Comparison of ENCODE assay signal across 12 mouse cellular contexts in the genomic region with DNA sequence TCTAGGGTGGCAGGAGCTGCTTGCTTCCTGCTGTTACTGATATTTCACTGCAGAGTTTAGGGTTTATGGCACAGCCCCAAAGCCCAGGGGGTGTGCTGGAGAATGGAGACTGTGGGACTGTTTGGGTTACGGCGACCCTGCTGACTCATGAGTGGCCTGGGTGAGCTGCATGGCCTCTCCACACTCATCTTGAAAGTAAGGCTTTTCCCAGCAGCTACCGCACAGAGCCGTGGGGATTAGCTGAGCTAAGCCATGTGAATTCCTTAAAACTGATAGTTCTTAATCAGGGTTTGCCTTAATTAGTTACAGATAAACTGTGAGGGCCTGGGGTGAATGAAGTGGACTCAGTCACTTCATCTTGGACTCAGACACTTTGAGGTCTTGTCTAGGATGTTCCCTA.
DNase-seq lines count a peak whose midpoint lies in the region; ATAC-seq lines count a peak whose summit lies in the region.
"Had no signal": no experiment of that assay in that cellular context is flagged by ENCODE, and none has a peak within 500 bp of the region (broad histone marks: within the 10 kb centered on the region; RNA-seq: fewer than 3 reads in every experiment).

No protein-coding gene starts in this region.

- no peak for ATAC-seq in hindbrain, embryonic 14.5 days (ENCODE audit: low FRiP score)
- no peak for ATAC-seq in midbrain, embryonic 14.5 days (ENCODE audit: low FRiP score, low TSS enrichment)
- ATAC-seq in activated CD4-positive, CD25-positive, alpha-beta regulatory T cell, adult 4 months, result peak; percentile 15

- WGBS in hindbrain, embryonic 10.5 days, result 53% methylated on average over 4 of the region's 4 CpGs
- WGBS in hindbrain, embryonic 14.5 days, result 66% methylated on average over 4 of the region's 4 CpGs
- WGBS in midbrain, embryonic 10.5 days, result 24% methylated on average over 4 of the region's 4 CpGs
- 22% methylated on average over 4 of the region's 4 CpGs for WGBS in midbrain, embryonic 14.5 days

- no peak overlapping the region for H3K4me3 ChIP-seq in hindbrain, embryonic 10.5 days
- no peak overlapping the region for H3K4me3 ChIP-seq in hindbrain, embryonic 14.5 days (replicated peaks; ENCODE audit: low read length)
- H3K4me3 ChIP-seq in midbrain, embryonic 10.5 days, result no peak overlapping the region
- H3K4me3 ChIP-seq in midbrain, embryonic 14.5 days (replicated peaks; ENCODE audit: low read depth, low read length), result no peak overlapping the region
- H3K4me3 ChIP-seq: liver, embryonic 13.5 days had no signal

- no peaks in the 10 kb centered on the region for H3K27me3 ChIP-seq in hindbrain, embryonic 10.5 days (ENCODE audit: insufficient read depth, poor library complexity, severe bottlenecking)
- H3K27me3 ChIP-seq in hindbrain, embryonic 14.5 days (ENCODE audit: control insufficient read depth, insufficient read depth, low read length), result no peaks in the 10 kb centered on the region
- no peaks in the 10 kb centered on the region for H3K27me3 ChIP-seq in midbrain, embryonic 10.5 days (ENCODE audit: low read depth, poor library complexity, severe bottlenecking)
- H3K27me3 ChIP-seq in midbrain, embryonic 14.5 days (ENCODE audit: control insufficient read depth, insufficient read depth, low read length), result no peaks in the 10 kb centered on the region
- H3K27me3 ChIP-seq: liver, embryonic 13.5 days had no signal

- H3K36me3 ChIP-seq in hindbrain, embryonic 10.5 days, result no peaks in the 10 kb centered on the region
- H3K36me3 ChIP-seq in hindbrain, embryonic 14.5 days (replicated peaks; ENCODE audit: control insufficient read depth, insufficient read depth), result no peaks in the 10 kb centered on the region
- H3K36me3 ChIP-seq in midbrain, embryonic 10.5 days, result no peaks in the 10 kb centered on the region
- no peaks in the 10 kb centered on the region for H3K36me3 ChIP-seq in midbrain, embryonic 14.5 days (ENCODE audit: control insufficient read depth, insufficient read depth, low read length)
- H3K36me3 ChIP-seq: G1E; liver, embryonic 13.5 days had no signal

- H3K4me2 ChIP-seq in hindbrain, embryonic 14.5 days (replicated peaks), result no peak overlapping the region
- H3K4me2 ChIP-seq in midbrain, embryonic 14.5 days (ENCODE audit: low read length), result no peak overlapping the region
- H3K4me2 ChIP-seq: liver, embryonic 13.5 days had no signal

- H3K9me3 ChIP-seq in hindbrain, embryonic 10.5 days, result no peaks in the 10 kb centered on the region
- H3K9me3 ChIP-seq in hindbrain, embryonic 14.5 days (ENCODE audit: control insufficient read depth, low read length), result no peaks in the 10 kb centered on the region
- H3K9me3 ChIP-seq in midbrain, embryonic 10.5 days (replicated peaks), result no peaks in the 10 kb centered on the region
- no peaks in the 10 kb centered on the region for H3K9me3 ChIP-seq in midbrain, embryonic 14.5 days (ENCODE audit: control insufficient read depth, low read length)
- H3K9me3 ChIP-seq: G1E; liver, embryonic 13.5 days had no signal

- peak overlapping the region; percentile 50 for H3K27ac ChIP-seq in hindbrain, embryonic 10.5 days
- H3K27ac ChIP-seq in hindbrain, embryonic 14.5 days, result no peak overlapping the region
- H3K27ac ChIP-seq in midbrain, embryonic 10.5 days (replicated peaks), result 0 out of 2 replicates have a peak overlapping the region, but pooled peaks have one; percentile 57
- no peak overlapping the region for H3K27ac ChIP-seq in midbrain, embryonic 14.5 days (replicated peaks; ENCODE audit: low read depth, low read length)
- H3K27ac ChIP-seq: liver, embryonic 13.5 days had no signal

- DNase-seq in hindbrain, embryonic 10.5 days (ENCODE audit: low spot score), result no peak
- DNase-seq in hindbrain, embryonic 14.5 days (ENCODE audit: low spot score), result no peak
- DNase-seq in midbrain, embryonic 10.5 days (ENCODE audit: low spot score), result no peak
- DNase-seq in midbrain, embryonic 14.5 days, result no peak
- DNase-seq in kidney, postnatal 14 days, result peak; percentile 29
- DNase-seq in thymus, postnatal 25 days, result no peak
- DNase-seq in layer of hippocampus, adult 18-20 months (ENCODE audit: low spot score in 2 of 2), result no peak
- DNase-seq: cerebellum, adult 11-12 months; liver, embryonic 13.5 days; thymus, postnatal 36 days had no signal

- H3K9ac ChIP-seq in hindbrain, embryonic 14.5 days, result no peak overlapping the region
- no peak overlapping the region for H3K9ac ChIP-seq in midbrain, embryonic 14.5 days (replicated peaks; ENCODE audit: low read length)
- H3K9ac ChIP-seq: liver, embryonic 13.5 days had no signal

- H3K4me1 ChIP-seq in hindbrain, embryonic 10.5 days (replicated peaks), result peaks cover 40% of the 10 kb centered on the region
- peaks cover 18% of the 10 kb centered on the region for H3K4me1 ChIP-seq in hindbrain, embryonic 14.5 days (replicated peaks; ENCODE audit: control insufficient read depth, insufficient read depth, low read length)
- H3K4me1 ChIP-seq in midbrain, embryonic 10.5 days, result peaks cover 40% of the 10 kb centered on the region
- peaks cover 13% of the 10 kb centered on the region; the same call in 1 of the 2 replicates for H3K4me1 ChIP-seq in midbrain, embryonic 14.5 days (ENCODE audit: control insufficient read depth, insufficient read depth, low read length)

Comparison
In these comparisons a context has a peak if more than half of its experiments do, and no peak if none do; other contexts are left out.
1. H3K27ac ChIP-seq: peak in hindbrain, embryonic 10.5 days (single experiment) and midbrain, embryonic 10.5 days (single experiment); none in hindbrain, embryonic 14.5 days (single experiment) and midbrain, embryonic 14.5 days (single experiment).